Mouse (Mus musculus): ENCODE results near the gene Fcho1. TPM values are rescaled to one million over a fixed set of nuclear protein-coding genes. Genes with fewer than 3 reads are reported as not detected.
A peak's percentile ranks its signal among the peaks of the same experiment; 100 is the strongest.
"Not testable (repeated sequence)": the region's sequence is repeated elsewhere in the genome, so short reads cannot be mapped to it uniquely, and the experiment has no call there.

The Fcho1 gene
- polyA plus RNA-seq, 1 experiment from 2014 or later, result 5.5 TPM

DNA sequence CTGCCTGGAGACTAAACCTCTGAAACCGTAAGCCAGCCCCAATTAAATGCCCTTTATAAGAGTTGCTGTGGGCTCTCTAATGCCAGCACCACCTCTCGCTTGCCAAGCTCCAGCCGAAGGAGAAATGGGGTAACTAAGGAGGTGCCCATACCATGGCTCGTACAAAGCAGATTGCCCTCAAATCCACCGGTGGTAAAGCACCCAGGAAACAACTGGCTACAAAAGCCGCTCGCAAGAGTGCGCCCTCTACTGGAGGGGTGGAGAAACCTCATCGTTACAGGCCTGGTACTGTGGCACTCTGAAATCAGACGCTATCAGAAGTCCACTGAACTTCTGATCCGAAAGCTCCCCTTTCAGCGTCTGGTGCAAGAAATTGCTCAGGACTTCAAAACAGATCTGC lies 30.1 kb downstream of the Fcho1 start:
- H3K4me2 ChIP-seq; H3K27ac ChIP-seq; H3K9ac ChIP-seq; H3K9me3 ChIP-seq; H3K36me3 ChIP-seq; ATAC-seq (ENCODE audit: insufficient number of reproducible peaks, insufficient read depth, low FRiP score, low TSS enrichment, low read depth); H3K4me3 ChIP-seq: not testable (repeated sequence)
- WGBS, result 61% methylated on average over 12 of the region's 12 CpGs
- peaks cover 93% of the 10 kb centered on the region for H3K27me3 ChIP-seq
- peaks cover 18% of the 10 kb centered on the region for H3K4me1 ChIP-seq

GRCm38 (mm10) chr8:71693166-71694041 lies 32.1 kb downstream of the Fcho1 start:
- Histone ChIP-seq H3K27ac (no peak overlapping the region), H3K9me3 (0 out of 2 replicates have a peak, but pooled peaks cover 2% of the 10 kb centered on the region), H3K36me3 (no peaks in the 10 kb centered on the region), H3K4me2 (peak overlapping the region; percentile 50), H3K9ac (no peak overlapping the region), H3K27me3 (peaks cover 93% of the 10 kb centered on the region), H3K4me3 (peak overlapping the region; percentile 25), H3K4me1 (peaks cover 21% of the 10 kb centered on the region)
- no peak for ATAC-seq (ENCODE audit: insufficient number of reproducible peaks, insufficient read depth, low FRiP score, low TSS enrichment, low read depth)
- 8% methylated on average over 68 of the region's 68 CpGs for WGBS

GRCm38 (mm10) chr8:71692509-71692908 lies 33.0 kb downstream of the Fcho1 start:
- WGBS, result 4% methylated on average over 30 of the region's 30 CpGs
- peaks cover 26% of the 10 kb centered on the region for H3K4me1 ChIP-seq
- H3K27me3 ChIP-seq, result peaks cover 98% of the 10 kb centered on the region
- 0 out of 2 replicates have a peak, but pooled peaks cover 2% of the 10 kb centered on the region for H3K9me3 ChIP-seq
- peak overlapping the region; percentile 50 for H3K4me2 ChIP-seq
- H3K4me3 ChIP-seq, result peak overlapping the region; percentile 10; the same call in 1 of the 2 replicates
- ATAC-seq (ENCODE audit: insufficient number of reproducible peaks, insufficient read depth, low FRiP score, low TSS enrichment, low read depth), result no peak
- no peaks in the 10 kb centered on the region for H3K36me3 ChIP-seq
- no peak overlapping the region for H3K9ac ChIP-seq
- no peak overlapping the region for H3K27ac ChIP-seq

DNA sequence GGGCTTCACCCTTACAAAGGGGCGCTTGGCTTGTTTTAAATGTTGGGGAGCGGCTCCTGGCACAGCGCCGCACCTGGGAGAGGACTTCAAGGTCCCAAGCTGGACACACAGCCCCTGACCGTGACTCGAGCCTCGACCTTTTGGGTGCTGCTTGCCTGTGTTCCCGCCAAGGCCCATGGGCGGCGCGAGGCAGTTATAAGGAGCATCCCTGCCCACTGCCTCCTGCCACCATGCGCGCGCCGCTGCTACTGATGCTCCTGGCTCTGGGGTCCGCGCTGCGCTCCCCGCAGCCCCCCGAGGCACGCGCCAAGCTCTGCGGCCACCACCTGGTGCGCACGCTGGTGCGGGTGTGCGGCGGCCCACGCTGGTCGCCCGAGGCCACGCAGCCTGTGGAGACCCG lies 36.5 kb downstream of the Fcho1 start, which contains the start of gene Insl3:
Insl3 (plus strand) TSS at position 187 of the 400 bp plus-strand sequence.
- no peak for ATAC-seq (ENCODE audit: insufficient number of reproducible peaks, insufficient read depth, low FRiP score, low TSS enrichment, low read depth)
- Histone ChIP-seq H3K36me3 (no peaks in the 10 kb centered on the region), H3K27me3 (peaks cover 100% of the 10 kb centered on the region), H3K9ac (no peak within 1 kb of the TSS), H3K4me2 (no peak within 1 kb of the TSS), H3K9me3 (0 out of 2 replicates have a peak, but pooled peaks cover 2% of the 10 kb centered on the region), H3K4me3 (0 out of 2 replicates have a peak within 1 kb of the TSS, but pooled peaks have one; percentile 6), H3K4me1 (peaks cover 41% of the 10 kb centered on the region), H3K27ac (no peak within 1 kb of the TSS)
- WGBS, result 5% methylated on average over 33 of the region's 33 CpGs

- no peaks in the 10 kb centered on the region for H3K36me3 ChIP-seq
- no peak overlapping the region for H3K9ac ChIP-seq
- 0 out of 2 replicates have a peak, but pooled peaks cover 2% of the 10 kb centered on the region for H3K9me3 ChIP-seq
- H3K27ac ChIP-seq, result no peak overlapping the region
- ATAC-seq (ENCODE audit: insufficient number of reproducible peaks, insufficient read depth, low FRiP score, low TSS enrichment, low read depth), result no peak
- no peak overlapping the region for H3K4me2 ChIP-seq
- no peak overlapping the region for H3K4me3 ChIP-seq
- peaks cover 100% of the 10 kb centered on the region for H3K27me3 ChIP-seq
- WGBS, result under 1% methylated on average over 8 of the region's 8 CpGs
- peaks cover 27% of the 10 kb centered on the region for H3K4me1 ChIP-seq
These were observed 37.9 kb downstream of the Fcho1 start for GRCm38 (mm10) chr8:71687616-71688015.

GRCm38 (mm10) chr8:71686143-71686734 lies 39.3 kb downstream of the Fcho1 start:
- peak; percentile 33; the same call in 1 of the 2 replicates for ATAC-seq (ENCODE audit: insufficient number of reproducible peaks, insufficient read depth, low FRiP score, low TSS enrichment, low read depth)
- H3K27me3 ChIP-seq, result peaks cover 100% of the 10 kb centered on the region
- H3K4me3 ChIP-seq, result peak overlapping the region; percentile 32
- H3K4me1 ChIP-seq, result peaks cover 29% of the 10 kb centered on the region
- H3K27ac ChIP-seq, result no peak overlapping the region
- no peaks in the 10 kb centered on the region for H3K36me3 ChIP-seq
- WGBS, result 2% methylated on average over 23 of the region's 23 CpGs
- H3K9ac ChIP-seq, result no peak overlapping the region
- H3K9me3 ChIP-seq, result 0 out of 2 replicates have a peak, but pooled peaks cover 2% of the 10 kb centered on the region
- peak overlapping the region; percentile 56 for H3K4me2 ChIP-seq

DNA sequence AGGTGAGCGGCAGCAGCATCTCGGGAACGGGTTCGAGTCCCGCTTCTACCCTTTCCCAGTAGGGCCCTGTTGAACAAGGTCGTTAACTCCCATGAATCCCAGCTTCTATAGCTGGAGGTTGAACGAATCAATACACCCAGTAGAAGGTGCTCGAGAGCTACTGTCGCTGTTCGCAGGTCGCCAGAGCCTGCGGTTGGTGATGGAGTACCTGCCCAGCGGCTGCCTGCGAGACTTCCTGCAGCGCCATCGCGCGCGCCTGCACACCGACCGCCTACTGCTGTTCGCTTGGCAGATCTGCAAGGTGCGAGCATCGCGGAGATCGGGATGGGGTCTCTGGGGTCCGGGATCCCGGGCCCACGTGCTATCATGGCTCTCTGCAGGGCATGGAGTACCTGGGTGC lies 39.9 kb downstream of the Fcho1 start:
- no peak for ATAC-seq (ENCODE audit: insufficient number of reproducible peaks, insufficient read depth, low FRiP score, low TSS enrichment, low read depth)
- Histone ChIP-seq H3K4me2 (peak overlapping the region; percentile 56), H3K27ac (no peak overlapping the region), H3K4me3 (peak overlapping the region; percentile 32), H3K9ac (0 out of 2 replicates have a peak overlapping the region, but pooled peaks have one; percentile 28), H3K27me3 (peaks cover 100% of the 10 kb centered on the region), H3K4me1 (peaks cover 33% of the 10 kb centered on the region), H3K36me3 (no peaks in the 10 kb centered on the region), H3K9me3 (0 out of 2 replicates have a peak, but pooled peaks cover 2% of the 10 kb centered on the region)
- WGBS, result 5% methylated on average over 29 of the region's 29 CpGs

DNA sequence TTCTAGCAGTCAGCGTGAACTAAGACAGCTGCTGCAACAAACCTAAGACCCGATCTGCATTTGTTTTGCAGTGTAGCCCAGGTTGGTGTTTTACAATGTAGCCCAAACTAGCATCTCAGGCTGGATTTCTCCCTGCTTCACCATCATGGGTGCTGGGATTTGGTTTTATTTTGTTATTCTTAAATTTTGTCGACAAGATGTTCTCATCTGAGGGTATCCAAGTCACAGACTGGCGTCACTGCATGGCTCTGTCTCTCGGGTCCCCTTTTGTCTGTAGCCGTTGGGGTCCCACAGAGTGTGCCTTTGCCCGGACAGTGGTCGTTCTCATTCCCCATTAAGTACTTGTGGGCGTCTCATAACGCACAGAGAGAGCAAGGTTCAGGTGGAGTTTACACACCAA lies 40.8 kb downstream of the Fcho1 start:
- Histone ChIP-seq H3K4me2 (no peak overlapping the region), H3K4me3 (no peak overlapping the region), H3K27me3 (peaks cover 100% of the 10 kb centered on the region), H3K9me3 (no peaks in the 10 kb centered on the region), H3K9ac (no peak overlapping the region), H3K4me1 (peaks cover 39% of the 10 kb centered on the region), H3K27ac (no peak overlapping the region), H3K36me3 (no peaks in the 10 kb centered on the region)
- ATAC-seq (ENCODE audit: insufficient number of reproducible peaks, insufficient read depth, low FRiP score, low TSS enrichment, low read depth), result no peak
- WGBS, result 16% methylated on average over 10 of the region's 10 CpGs

DNA sequence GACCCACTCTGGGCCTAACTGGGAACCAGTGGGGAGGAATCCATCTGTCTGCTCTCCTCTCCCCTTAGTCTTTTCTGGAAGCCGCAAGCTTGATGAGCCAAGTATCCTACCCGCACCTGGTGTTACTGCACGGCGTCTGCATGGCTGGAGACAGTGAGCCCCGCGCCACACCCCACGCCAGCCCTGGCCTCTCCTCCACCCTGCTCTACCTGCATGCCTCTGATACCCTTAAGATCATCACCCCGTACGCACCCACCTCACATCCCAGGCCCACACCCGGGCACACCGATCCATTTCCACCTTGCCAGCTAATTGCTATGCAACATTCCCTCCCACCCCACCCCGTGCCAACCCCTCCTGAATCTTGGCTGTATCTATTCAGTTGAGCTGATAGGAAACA lies 42.7 kb downstream of the Fcho1 start:
- 48% methylated on average over 12 of the region's 12 CpGs for WGBS
- Histone ChIP-seq H3K4me1 (peaks cover 39% of the 10 kb centered on the region), H3K27me3 (peaks cover 100% of the 10 kb centered on the region), H3K9ac (no peak overlapping the region), H3K4me2 (no peak overlapping the region), H3K36me3 (no peaks in the 10 kb centered on the region), H3K9me3 (no peaks in the 10 kb centered on the region), H3K27ac (no peak overlapping the region), H3K4me3 (no peak overlapping the region)
- no peak for ATAC-seq (ENCODE audit: insufficient number of reproducible peaks, insufficient read depth, low FRiP score, low TSS enrichment, low read depth)

DNA sequence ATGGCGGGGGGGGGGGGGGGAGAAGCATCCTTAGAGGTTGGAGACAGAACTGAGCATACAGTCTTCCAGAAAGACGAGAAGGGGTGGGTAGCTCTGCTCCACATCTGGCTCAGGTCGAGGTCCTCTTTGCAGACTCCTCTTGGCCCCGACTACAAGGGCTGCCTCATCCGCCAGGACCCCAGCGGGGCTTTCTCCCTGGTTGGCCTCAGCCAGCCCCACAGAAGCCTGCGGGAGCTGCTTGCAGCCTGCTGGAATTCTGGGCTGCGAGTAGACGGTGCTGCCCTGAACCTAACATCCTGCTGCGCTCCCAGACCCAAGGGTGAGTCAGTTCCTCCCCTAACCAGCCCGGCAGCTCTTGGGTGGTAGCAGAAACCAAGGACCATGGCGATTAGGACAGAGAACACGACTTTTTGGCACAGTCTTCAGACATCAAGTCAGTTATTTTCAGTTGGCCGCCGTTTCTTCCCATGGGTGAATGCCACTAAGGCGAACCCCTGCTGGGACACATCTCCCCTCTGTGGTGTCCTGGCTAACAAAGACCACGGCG lies 44.1 kb downstream of the Fcho1 start:
- Histone ChIP-seq H3K27ac (no peak overlapping the region), H3K4me1 (peaks cover 35% of the 10 kb centered on the region), H3K4me3 (no peak overlapping the region), H3K36me3 (no peaks in the 10 kb centered on the region), H3K9me3 (no peaks in the 10 kb centered on the region), H3K9ac (no peak overlapping the region), H3K4me2 (no peak overlapping the region), H3K27me3 (peaks cover 98% of the 10 kb centered on the region)
- 2% methylated on average over 18 of the region's 18 CpGs for WGBS
- ATAC-seq (ENCODE audit: insufficient number of reproducible peaks, insufficient read depth, low FRiP score, low TSS enrichment, low read depth), result no peak

GRCm38 (mm10) chr8:71680471-71680870 lies 45.0 kb downstream of the Fcho1 start:
- no peaks in the 10 kb centered on the region for H3K36me3 ChIP-seq
- H3K27me3 ChIP-seq, result peaks cover 97% of the 10 kb centered on the region
- peak overlapping the region; percentile 9; the same call in 1 of the 2 replicates for H3K4me2 ChIP-seq
- peak overlapping the region; percentile 37; the same call in 1 of the 2 replicates for H3K9ac ChIP-seq
- peaks cover 29% of the 10 kb centered on the region for H3K4me1 ChIP-seq
- ATAC-seq (ENCODE audit: insufficient number of reproducible peaks, insufficient read depth, low FRiP score, low TSS enrichment, low read depth), result no peak
- H3K9me3 ChIP-seq, result no peaks in the 10 kb centered on the region
- no peak overlapping the region for H3K27ac ChIP-seq
- H3K4me3 ChIP-seq, result 0 out of 2 replicates have a peak overlapping the region, but pooled peaks have one; percentile 31
- WGBS, result 4% methylated on average over 21 of the region's 21 CpGs
